Mouse (Mus musculus) lung, adult 2 months (tissue): ENCODE results near the gene Rufy4.

Experiments
- CTCF ChIP-seq: fragments of 200-500 bp; IDR thresholded peaks from 2 replicates; pipeline ENCODE4 v1.5.1; 2011; ENCODE audit warnings: mild to moderate bottlenecking, low read length, control low read depth; ENCODE audit not compliant: insufficient read depth
- POLR2A ChIP-seq: fragments of 200-500 bp; IDR thresholded peaks from 2 replicates; pipeline ENCODE4 v1.6.1; 2011; ENCODE audit warnings: low read depth, mild to moderate bottlenecking, control low read depth, low read length, borderline replicate concordance; ENCODE audit errors: extremely low read depth

DNA sequence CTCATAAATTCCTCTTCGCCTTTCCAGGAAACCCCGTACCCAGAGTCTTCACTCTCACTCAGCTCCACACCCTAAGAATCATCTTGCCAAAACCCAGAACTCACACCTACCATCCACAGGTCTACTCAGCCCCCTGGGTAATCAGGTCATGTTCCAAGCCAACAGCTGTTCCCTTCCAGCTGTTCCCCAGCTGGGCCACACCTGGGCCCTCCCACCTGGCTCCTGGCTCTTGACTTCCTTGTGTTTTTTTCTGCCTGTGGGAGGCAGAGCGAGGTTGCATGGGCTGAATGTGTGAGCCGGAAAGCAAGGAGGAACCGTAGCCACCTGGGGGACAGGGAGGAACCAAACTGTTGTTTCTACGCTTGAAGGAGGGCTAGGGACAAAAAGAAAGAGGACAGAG, 19.1 kb upstream of the Rufy4 start:
- TF ChIP-seq CTCF (no peak), POLR2A (no peak)
